Mouse (Mus musculus): ENCODE measurements around the gene Espnl.
A peak's percentile ranks its signal among the peaks of the same experiment; 100 is the strongest.

The Espnl gene

DNA sequence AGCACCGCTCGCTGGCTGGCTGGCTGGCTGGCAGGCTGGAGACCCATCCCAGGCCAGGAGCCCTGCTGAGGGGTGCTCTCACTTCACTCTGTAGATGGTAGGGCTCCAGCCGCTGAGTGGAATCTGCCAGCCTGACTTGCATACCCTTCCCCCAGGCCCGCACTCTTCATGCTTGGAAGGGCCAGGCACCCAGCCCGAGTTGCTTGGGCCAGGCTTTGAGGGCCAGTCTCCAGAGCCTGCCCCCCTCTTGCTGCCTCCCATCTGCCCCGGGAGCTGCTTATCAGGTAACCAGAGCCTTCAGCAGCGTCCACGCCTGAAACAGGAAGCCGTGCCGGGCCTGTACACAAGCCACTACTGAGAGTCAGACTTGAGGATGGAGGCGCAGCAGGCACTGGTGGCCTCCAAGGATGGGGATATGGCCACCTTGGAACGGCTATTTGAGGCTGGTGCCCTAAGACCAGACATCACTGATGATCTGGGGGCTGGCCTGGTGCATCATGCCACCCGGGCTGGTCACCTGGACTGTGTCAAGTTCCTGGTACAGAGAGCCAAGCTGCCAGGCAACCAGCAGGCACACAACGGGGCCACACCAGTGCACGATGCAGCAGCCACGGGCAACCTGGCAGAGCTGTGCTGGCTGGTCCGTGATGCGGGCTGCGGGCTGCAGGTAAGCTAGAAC is at the start of gene Espnl:
Gene Espnl (plus strand): TSS at position 316 of the 679 bp plus-strand sequence.
- no peak for DNase-seq (ENCODE audit: low read depth, low spot score)

DNA sequence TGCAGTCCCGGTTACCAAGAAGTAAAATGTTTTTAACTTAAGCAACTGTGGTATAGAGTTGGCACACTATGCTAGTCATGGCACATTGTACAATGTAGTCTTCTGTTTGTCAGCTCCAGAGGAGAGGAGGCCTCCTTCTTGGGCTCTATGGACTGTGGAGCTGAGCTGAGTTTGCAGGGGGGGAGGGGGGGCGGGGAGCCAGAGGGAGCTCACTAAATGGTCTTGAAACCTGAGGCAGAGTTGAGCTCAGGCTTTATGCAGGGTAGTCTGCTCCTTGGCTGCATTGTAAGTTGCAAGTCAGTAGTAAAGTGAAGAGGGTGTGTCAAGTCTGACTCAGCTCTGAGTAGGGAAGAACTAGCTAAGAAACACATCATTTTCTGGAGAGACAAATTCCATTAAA is 49.6 kb upstream of the Espnl start:
- DNase-seq (ENCODE audit: low read depth, low spot score) = no peak

DNA sequence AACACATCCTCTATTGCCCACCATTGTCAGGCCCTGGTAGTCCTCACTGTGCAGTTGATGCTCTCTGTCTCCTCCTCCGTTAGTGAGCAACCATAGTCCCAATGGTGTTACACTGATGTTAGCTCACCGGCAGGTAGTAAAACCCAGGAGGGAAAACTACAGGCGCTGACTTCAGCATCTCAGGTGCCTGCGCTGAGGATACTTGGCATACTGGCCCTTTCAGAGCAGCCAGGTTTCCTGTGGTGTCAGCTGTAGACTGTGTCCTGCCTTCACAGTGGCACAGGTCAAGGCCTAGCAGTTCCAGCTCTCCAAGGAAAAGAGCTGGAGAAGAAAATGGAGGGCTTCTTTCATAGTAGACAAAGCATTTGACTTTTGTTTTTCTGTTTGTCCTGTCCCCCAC is 45.3 kb upstream of the Espnl start:
- DNase-seq (ENCODE audit: low read depth, low spot score) = no peak

DNA sequence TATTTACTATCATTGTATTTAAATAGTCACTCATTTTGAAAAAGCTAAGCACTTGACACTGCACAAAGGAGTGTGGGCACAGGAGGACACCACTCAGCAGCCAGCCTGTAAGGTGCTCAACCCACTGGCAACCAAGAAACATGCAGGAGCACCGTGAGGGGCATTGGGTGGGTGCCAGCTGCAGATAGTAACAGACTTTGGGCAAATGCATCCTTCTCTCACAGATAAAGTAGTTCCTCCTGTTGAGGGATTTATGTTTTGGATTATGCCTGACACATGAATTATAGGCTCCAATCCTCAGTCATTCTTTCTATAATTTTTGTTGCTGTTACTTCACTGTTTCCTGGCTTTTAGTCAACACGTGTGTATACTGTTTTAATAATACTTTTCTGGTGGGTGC is 44.4 kb upstream of the Espnl start:
- no peak for DNase-seq (ENCODE audit: low read depth, low spot score)

DNA sequence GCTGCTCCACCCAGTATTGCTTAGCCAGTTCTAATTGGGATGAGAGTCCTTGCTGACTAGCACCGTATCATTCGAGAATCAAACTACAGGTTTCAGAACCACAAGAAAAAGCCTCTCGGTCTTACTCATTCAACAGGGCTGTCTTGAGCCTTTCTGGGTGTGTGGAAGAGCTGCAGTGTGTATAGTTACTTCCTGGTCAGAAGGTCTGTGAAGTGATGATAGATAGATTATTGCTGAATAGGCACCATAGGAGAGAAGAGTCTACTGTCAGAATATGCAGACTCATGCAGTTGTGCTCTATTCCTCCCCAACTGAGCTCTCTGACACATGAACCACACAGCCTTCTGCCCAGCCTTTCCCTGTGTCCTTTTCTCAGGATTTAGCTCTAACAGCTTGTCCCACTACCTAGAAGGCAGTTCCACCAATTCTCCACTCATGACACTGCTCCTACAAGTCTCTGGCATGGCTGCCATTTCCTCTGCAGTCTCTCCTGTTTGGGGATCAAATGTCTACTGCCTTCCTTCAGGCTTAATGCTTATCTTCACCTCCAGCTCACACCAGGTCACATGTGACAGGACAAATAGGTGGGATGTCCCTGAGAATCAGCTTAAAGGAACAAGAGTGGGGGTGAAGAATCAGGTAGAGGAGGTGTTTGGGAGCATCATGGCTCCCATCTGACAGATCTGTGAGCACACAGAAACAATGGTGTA is 43.3 kb upstream of the Espnl start:
- DNase-seq (ENCODE audit: low read depth, low spot score) = no peak

DNA sequence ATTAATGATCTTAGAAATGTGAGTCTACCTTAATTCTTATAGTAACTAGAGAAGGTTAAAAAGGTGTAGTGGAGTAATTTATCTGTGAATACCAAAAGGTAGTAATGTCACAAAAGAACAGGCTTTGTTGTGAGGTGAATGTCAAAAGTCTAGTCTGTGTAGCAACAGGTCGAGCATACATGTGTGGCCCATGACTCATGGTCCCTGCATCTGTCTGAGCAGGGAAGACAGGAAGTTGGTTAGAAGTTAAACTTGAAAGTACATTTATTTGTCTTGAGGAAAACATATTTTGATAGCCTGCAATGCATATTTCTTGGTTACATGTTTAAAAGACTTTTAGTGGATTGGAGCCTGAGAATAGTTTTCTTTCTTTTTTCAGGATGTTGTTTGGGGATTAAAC is 42.7 kb upstream of the Espnl start:
- no peak for DNase-seq (ENCODE audit: low read depth, low spot score)

DNA sequence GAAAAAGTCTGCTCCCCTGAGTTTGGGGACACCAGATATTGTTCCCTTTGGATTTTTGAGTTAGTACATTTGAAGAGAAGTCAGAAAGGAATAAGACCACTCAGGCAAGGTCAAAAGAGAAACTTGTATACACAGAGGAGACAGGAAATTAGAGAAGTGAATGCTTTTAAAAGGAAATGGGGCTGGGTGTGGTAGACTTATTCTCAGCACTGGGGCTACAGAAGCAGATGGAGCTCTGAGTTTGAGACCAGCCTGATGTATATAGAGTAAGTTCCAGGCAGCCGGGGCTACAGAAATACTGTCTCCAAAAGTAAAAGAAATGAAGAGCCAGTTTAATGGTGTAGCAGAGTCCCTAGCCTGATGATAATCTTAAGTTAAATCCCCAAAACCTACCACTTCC is 39.3 kb upstream of the Espnl start:
- DNase-seq (ENCODE audit: low read depth, low spot score) = no peak

DNA sequence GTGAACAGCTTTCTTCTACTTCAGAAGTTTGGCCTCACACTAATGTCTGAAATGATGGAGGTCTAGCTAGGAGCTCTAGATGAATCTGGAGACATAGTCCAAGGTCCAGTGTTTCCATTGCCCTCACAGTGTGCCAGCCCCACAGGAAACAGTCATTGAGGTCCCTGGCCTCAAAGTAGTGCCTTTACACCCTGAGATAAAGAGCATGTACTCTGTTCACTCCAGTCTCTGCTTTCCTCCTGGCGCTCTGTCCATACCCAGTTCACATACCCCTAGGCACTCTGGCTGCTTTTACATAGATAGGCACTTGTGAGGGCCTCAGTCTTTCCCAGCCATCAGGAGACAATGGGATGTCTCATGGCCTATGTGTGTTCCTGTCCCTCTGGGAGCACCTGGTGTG is 32.5 kb upstream of the Espnl start:
- DNase-seq (ENCODE audit: low read depth, low spot score) = no peak

DNA sequence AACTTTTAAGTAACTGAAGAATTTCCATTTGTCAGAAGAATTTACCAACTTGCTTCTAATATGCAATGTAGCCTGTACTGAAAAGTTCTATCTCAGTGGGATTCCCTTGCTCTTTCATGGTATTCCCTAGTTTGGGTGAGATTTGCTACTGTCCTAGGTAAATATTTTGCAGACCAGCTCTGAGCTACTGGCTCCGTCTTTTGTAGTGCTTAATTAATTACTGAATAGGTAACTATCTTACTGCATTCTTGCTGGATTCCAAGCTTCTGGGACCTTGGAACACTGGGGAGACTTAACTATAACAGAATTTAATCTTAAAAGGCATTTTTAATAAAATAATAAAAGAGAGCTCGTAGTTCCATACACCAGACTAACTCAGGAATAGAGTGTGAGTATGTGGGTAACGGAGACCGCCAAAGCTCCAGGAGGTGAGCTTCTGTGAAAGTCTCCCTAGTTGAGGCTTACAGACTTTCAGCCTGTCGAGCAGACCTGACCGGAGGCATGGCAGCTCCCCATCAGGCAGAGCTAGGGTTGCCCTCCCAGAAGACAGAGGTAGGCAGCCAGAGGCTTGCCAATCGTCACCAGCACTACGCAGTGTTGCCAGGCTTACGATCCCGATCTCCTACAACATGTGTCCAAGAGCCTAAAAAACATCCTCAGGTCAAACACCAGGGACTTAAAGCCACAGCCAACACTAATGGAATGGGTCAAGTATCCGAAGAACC is 29.6 kb upstream of the Espnl start:
- DNase-seq (ENCODE audit: low read depth, low spot score) = no peak

DNA sequence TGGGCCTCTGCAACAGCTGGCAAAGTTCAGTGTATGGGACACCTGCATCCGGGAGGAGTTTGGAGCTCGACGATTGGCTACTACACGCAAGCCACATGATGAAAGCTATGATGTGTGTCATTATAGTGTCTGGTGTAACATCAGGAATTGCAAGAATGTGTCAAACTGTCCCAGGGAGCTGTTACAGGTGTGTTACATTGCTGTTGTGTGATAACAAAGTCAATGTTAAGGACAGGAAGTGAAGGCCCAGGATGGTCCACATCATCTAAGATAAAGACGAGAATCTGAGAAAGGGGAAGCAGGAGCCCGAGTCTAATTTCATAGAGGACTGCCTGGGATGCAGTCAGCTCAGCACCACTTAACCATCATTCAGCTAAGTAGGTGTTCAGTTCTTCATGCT is 26.3 kb upstream of the Espnl start:
- no peak for DNase-seq (ENCODE audit: low read depth, low spot score)

DNA sequence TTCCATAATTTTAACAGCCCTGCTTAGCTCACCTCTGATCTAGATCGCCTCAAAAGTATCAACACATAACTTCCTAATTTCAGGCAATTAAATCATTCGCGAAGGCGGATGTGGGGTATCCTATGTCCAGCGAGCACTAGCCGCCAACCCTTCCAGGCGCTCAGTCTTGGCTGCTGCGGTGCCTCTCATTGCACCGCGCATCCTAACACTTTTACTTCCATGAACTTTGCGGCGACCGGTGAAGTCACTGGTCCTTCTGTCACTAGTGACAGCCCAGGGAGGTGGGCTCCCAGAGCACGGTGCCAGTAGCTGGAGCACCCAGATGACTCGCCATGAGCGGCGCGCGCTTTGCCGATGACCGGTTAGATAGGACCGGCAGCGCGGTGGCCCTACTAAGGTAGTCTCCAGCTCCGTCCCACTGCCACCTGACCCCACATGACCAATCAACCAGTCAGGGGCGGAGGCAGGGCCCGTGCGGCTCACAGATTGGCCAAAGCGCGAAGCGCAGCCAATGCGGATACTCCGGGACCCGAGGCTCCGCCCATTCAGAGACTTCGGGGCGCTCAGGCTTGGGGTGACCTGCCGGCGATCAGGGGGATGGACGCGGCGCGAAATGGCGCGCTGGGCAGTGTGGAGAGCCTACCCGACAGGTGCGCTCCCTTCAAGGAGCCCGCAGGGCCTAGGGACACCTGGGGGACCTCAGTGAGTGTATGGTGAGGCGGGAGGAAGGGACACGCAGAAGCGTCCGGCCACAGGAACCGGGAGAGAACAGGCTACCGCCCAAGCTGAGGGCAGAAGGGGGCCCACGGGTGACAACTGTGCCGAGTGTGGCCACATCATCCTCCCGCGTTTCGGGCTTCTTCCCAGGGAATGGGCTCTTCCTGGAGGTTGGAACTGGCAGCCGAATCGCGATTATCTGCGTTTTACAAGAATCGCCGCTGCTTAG is 23.8 kb upstream of the Espnl start, which contains the start of gene Scly:
Gene Scly (plus strand): TSS at position 540 of the 946 bp plus-strand sequence.
- DNase-seq (ENCODE audit: low read depth, low spot score) = peak; percentile 91

DNA sequence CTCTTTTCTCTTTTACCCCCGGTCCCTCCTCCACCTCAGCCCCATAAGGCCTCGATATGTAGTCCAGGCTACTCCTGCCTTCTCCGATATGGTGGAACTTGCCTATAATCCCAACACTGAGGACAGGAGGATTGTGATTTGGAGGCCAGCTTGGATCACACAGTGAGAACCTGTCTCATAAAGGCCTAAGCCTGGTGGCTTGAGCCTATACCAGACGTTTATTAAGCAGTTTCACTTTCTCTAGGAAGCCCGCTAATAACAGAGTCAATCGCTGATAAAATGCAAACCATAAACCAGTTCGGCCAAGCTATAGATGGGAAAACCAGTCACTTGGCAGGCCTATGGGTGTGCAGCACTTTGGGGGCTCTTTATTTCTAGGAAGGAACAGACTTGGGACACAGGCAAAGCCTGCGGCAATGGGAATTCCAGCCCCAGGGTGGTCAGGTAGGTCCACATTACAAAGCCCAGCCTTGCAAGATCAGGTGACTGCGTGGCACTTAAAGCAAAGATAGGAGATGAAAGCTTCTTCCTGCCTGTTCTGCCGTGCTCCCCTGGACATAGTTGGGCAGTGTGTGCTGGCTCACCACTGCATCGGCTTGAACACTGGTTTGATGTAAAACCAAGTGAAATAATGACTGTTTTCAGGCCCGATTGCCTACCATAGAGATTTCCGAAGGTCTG is 22.7 kb upstream of the Espnl start:
- no peak for DNase-seq (ENCODE audit: low read depth, low spot score)

DNA sequence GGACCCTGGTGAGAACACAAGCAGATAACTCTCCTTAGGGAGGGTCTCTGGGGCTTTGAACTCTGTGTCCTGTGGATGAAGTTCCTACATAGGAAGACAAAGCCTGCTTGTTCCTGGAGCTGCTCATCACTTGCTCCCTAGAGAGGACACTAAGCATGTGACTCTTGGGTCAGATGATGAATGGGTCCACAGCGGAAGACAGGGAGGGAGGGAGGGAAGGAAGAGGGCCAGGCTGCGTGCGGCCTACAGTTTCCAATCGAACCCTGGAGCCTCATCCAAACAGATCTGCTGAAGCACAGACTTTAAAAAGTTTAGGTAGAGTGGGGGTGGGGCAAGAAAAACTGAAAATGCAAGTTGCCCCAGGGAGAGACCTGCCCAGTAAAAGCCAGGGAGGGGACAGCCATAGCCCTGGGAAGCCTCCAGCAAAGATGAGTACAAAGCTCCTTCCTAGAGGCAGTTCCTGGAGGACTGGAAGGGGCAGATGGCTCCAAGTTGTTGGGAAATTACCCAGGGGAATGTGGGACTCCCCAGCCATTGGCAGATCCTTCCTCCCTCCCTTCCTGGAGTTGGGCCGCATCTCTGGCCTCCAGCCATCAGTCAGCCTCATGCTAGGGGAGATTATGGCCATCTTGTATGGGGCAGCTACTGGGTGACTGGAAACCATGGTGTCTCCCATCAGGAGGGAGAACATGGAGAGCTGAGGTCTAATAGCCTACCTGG is 22.0 kb upstream of the Espnl start:
- no peak for DNase-seq (ENCODE audit: low read depth, low spot score)

DNA sequence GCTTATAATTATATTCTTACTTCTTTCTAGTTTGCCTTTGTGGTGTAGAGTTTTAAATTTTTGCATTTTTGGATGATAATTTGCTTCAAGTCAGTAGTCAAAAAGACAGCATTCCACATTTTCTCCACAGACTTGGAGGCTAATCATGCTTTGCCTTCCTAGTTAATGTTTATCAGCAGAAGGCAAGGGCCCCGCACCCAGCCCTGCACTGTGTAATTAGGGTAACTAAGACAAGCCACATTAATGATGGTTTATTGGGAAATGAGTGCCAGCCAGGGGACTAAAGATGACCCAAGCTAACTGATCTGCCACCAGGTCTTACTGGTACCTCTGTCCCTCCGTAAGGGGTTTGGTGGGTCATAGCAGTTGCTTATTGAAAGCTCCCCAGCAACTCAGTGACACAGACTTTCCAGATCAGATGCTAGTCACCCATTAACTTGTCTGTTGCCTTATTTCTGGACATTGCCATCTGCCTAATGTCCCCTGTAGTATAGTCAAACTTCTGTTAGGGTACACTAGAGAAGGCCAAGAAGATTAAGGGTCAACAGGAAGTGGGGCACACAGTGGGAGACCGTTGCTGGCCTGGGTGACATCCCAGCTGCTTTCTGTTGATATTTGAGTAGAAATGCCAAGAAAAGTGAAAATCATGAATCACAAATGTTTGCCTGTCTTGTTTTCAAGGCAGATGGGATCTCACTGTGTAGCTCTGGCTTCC is 20.5 kb upstream of the Espnl start:
- DNase-seq (ENCODE audit: low read depth, low spot score) = no peak

DNA sequence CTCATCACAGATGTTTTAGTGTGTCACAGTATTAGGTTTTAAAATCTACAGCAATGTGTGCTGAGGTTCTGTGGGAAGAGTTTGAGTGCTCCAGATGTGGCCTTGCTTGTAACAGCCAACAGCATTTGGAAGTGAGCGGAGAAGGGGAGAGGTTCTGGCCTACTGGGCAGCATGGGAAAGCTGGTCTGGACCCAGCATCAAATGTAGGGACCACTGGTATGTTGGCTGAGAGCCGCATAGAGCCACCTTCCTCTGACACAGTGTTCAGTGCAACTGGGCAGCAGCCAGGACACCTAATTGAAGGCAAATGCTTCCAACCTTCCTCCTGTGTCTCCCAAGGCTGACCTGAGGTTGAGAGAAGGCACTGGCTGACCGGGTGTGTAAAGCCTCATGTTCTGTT is 19.9 kb upstream of the Espnl start:
- no peak for DNase-seq (ENCODE audit: low read depth, low spot score)

DNA sequence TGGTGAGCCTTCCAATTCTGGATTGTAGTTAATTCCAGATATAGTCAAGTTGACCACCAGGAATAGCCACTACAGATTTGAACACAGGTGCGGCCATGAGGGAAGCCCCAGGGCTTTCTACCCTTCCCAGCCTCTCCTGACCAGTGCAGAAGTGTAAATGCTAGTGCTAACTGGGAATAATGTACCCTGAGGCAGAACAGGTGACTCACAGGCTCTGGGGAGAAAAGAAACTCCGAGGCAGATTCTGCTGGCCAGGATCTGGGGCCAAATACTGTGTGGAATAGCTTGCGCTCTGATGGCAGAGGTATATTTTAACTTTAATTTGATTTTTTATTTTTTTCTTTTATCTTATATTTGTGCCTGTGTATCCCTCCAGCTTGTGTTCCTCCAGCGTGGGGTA is 17.3 kb upstream of the Espnl start:
- no peak for DNase-seq (ENCODE audit: low read depth, low spot score)

DNA sequence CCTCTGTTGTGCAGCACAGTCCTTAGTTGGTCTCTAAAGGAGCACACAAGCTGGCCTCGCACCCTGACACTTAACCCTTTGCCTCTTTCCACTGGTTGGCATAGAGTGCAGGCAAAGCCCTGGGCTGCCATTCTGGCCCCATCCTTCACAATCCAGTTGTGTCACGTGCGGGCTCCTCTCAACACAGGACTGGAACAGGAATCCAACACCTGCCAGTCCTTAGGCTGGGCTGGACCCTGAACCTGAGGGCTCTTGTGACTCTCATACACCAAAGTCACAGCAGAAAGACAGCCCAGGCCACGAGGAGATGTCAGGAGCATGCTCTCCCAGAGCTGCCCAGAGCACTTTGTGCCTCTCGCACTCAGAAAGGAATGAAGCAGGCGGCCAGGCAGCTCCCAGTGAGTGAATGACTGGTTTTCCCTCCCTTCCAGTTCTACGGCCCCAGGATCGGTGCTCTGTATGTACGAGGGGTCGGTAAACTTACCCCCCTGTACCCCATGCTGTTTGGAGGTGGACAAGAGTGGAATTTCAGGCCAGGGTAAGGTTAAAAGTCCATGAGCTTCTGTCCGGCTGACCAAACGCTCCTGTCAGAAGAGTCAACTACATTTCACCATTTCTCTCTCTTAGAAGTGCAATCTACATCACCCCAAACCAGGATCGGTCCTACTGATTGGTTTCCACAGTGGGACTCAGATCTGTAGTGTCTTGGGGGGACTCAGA is 12.3 kb upstream of the Espnl start:
- DNase-seq (ENCODE audit: low read depth, low spot score) = no peak

DNA sequence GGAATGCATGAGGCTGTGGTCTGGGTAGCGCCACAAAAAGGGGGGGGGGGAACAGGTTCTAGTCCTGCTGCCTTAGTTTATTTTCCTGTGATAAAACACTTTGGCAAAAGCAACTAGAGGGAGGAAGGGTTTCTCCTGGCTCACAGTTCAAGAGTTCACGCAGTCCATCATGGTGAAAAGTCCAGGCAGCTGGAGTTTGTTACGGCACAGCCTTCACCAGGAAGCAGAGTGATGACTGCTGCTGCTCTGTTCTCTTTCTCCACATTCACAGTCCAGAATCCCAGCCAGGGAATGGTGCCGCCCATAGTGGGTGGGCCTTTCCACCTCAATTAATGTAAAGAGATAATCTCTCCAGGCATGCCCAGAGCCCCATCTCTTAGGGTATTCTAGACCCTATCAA is 9.6 kb upstream of the Espnl start:
- DNase-seq (ENCODE audit: low read depth, low spot score) = no peak

DNA sequence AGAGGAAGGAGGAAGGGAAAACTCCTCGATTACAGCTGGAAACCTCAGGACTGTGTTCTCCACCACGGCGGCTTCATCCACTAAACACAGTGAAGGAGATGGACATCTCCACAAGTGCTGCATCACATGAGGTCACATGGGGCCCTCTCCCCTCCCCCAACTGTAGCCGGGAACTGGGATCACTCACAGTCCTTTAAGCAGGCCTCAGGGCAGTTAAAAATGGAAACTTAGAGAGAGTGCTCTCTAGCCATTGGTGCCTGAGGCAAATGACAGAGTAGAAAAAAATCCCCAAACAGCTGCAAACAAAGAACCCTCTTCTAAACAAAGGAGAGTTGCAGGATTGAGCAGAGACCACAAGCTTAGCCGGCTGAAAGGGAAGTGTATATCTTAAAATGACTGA is 8.6 kb upstream of the Espnl start:
- peak; percentile 22 for DNase-seq (ENCODE audit: low read depth, low spot score)

Measured in R1 (cell line).